Mouse (Mus musculus): ENCODE measurements around the gene Pex11g.

Pex11g gene

DNA sequence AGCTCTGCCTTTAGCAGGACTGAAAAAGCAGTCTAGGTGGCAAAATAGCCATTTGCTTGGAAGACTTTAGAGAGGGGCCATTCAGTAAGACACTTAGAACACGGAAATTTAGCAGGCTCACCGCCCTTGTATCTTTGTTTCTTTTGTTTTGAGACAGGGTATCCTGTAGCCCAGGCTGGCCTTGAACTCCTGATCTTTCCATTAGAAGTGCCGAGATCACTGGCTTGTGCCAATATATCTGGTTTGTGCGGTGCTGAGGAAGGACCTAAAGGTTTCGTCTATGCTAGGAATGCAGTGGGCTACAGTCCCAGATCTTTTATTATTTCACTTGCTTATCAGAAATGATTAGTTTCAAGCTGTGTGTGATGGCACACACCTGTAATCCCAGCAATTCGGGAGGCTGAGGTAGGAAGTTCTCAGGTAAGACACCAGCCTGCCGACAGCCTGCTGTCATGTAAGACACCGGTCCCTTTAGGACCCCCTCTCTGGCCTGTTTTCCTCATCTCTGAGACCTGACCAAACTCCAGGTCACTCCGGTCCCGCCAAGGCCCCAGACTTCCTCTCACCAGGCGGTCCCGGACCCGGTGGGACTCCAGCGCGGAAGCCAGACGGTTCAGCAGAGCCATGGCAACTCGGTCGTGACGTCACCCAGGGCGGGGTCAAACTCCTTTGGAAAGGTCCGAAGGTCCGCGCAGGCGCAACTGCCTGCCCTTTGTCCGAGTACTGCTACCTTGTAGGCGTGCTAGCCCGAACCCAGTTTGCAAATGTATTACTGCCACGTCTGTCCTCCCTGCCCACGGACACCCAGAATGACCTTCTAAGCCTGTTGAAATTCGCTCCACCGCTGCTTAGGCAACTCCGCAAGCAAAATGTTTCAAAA is at the start of gene Pex11g:
Pex11g (minus strand) TSS at position 675 of the 880 bp plus-strand sequence.
- peak; percentile 97 for DNase-seq (ENCODE audit: low read depth)

DNA sequence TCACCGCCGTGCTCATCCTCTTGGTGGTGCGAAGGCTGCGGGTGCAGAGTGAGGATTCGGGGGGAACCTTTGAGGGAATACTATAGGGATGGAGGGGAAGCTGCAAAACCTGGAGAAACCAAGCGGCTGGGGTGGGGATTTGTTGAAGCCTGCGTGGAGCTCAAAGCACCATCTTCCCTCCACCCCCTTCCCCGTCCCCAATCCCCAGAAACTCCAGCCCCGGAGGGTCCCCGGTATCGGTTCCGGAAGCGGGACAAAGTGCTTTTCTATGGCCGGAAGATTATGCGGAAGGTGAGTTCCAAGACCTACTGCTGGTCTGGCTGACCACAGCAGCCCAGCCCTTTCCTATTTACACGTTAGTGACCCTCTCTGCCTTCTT is 49.6 kb upstream of the Pex11g start:
- no peak for DNase-seq (ENCODE audit: low read depth)

DNA sequence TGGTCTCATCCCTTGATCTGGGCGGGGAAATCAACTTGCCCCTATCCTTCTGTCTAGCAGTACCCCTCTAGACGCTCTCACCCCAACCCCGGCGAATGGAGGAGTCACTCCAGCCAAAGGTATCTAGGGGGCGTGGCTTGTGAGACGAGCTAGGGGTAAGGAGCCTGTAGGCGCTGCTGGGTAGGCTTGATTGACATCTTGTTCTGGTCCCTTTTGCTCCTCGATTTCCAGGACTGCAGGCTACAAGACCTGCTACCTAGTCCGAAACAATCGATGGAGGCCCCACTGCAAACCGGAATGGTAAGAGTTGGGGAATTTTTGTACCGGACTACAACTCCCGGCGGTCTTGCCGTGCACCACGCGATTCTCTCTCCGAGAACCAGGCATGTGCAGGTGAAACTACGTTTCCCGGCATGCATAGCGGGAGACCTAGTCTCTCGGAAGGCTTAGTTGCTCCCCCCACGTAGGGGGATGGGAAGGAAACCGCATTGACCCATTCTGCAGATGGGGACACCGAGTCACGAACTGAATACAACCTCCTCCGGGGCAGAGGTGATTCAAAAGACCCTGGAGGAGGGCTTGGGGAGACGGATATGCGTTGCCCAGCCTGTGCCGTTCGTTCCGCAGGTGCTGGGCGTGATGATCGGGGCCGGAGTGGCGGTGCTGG is 49.1 kb upstream of the Pex11g start:
- peak; percentile 88 for DNase-seq (ENCODE audit: low read depth)

- DNase-seq (ENCODE audit: low read depth): no peak
These were observed 48.4 kb upstream of the Pex11g start for GRCm38 (mm10) chr8:3515771-3516417.

GRCm38 (mm10) chr8:3515260-3515671 is 47.8 kb upstream of the Pex11g start, which contains the start of gene Pnpla6:
Pnpla6 (plus strand) TSS chr8:3515384.
- DNase-seq (ENCODE audit: low read depth): no peak

DNA sequence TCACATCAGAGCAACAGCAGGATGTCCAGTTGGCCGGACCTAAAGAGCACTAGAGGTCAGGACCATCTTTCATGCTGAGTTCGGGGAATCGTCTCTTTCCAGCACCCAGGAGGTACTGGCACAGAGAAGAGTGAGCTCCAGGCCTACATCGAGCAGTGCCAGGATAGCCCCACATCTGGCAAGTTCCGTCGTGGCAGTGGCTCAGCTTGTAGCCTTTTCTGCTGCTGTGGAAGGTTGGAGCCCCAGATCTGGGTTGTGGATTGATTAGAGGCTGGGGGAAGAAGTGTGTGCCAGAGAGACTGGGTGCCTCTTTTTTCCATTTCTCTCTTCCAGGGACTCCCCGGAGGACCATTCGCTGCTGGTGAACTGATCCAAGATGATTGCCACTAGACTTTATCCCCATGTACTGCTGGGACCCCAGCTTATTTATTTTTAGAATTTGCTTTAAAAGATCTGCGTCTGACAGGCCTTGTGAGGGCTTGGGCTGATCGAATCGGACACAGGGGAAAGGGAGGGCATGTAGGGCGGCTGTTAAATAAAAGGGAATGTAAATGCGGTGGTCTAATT is 47.3 kb upstream of the Pex11g start:
- no peak for DNase-seq (ENCODE audit: low read depth)

DNA sequence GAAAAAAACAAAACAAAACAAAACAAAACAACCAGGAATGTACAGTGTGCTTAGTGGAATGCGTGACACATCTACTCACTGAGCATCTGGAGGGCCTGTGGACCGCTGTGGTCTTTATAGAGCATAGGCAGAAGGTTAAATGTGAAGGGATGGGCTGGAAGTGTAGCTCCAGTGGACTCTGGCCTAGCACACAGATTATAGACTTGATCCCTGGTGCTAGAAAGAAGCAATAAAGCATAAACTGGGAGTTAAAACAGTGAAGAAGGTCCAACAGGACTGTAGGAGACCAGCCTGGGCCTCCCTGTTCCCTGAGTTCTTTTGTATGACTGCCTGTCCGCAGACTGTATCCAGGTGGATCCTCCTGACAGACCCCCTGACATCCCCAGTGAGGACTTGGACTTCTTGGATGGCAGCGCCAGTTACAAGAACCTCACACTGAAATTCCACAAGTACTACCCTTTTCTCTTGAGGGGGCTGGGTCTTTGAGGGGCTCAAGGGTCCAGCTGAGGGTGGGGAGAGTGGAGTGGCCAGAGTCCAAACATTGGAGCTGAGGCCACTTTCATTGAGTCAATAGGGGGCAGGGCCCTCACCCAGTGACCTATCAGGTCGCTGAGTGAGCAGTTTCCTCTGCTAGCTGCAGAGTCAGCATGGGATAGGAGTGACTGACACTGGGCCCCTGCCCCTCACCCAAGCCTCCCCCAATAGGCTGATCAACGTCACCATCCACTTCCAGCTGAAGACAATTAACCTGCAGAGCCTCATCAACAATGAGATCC is 40.7 kb upstream of the Pex11g start:
- DNase-seq (ENCODE audit: low read depth): no peak

GRCm38 (mm10) chr8:3502217-3502616 is 34.7 kb upstream of the Pex11g start:
- no peak for DNase-seq (ENCODE audit: low read depth)

DNA sequence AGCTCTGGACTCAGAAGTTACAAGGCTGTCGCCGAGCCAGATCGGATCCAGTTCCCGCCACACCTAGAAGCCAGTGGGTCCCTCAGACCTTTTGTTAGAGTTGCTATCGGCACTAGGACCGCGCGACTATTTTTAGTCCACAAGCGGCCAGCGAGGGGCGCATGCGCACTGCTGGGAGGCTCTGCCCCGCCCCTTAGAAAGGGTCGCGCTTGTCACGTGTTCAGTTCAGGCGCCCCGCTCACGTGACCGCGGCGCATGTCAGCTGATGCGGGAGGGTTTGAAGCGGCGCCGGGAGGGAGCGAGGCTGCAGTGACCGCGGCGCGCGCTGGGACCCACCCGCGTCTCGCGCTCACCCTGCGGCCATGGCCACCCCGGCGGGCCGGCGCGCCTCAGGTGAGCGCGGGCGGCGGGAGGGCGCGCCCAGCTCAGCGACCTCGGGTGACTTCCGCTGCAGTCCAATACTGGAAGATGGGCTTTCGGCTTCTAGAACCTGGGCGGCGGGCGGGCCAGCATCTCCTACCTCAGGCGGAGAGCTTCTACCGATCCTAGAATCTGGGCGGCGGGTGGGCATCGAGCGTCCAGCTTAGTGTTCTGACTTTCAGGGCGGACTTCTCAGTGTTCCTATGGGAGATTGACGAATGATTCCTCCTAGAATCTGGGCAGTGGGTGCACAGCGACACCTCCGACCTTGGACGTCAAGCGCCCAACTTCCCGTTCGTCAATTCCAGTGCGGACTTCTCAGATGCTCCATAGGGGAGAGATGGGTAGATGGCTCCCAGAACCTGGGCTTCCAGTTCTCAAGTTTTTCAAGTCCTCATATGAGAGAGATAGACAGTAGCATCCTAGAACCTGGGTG is 33.0 kb upstream of the Pex11g start, which contains the start of gene Mcoln1:
Mcoln1 (plus strand) TSS at position 223 of the 856 bp plus-strand sequence.
- DNase-seq (ENCODE audit: low read depth): peak; percentile 96

GRCm38 (mm10) chr8:3499751-3500150 is 32.3 kb upstream of the Pex11g start:
- DNase-seq (ENCODE audit: low read depth): no peak

- no peak for DNase-seq (ENCODE audit: low read depth)
These were observed 31.1 kb upstream of the Pex11g start for GRCm38 (mm10) chr8:3498583-3498982.

GRCm38 (mm10) chr8:3496428-3496748 is 28.9 kb upstream of the Pex11g start:
- no peak for DNase-seq (ENCODE audit: low read depth)

DNA sequence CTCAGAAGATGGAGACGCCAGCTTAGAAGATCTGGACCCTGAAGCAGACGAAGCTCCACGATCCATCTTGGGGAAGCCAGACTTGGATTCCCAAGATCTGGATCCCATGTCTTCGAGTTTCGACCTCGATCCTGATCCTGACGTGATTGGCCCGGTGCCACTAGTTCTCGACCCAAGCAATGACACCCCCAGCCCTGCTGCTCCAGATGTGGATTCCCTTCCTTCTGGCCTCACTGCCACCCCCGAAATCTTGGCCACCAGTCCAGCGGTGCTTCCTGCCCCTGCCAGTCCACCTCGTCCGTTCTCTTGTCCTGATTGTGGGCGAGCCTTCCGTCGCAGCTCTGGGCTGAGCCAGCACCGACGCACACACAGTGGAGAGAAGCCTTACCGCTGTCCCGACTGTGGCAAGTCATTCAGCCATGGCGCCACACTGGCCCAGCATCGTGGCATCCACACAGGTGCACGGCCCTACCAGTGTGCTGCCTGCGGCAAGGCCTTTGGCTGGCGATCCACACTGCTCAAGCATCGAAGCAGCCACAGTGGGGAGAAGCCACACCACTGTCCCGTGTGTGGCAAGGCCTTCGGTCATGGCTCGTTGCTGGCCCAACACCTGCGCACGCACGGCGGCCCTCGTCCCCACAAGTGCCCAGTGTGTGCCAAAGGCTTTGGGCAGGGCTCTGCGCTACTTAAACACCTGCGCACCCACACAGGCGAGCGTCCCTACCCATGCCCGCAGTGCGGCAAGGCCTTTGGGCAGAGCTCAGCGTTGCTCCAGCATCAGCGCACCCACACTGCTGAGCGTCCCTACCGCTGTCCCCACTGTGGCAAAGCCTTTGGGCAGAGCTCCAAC is 28.3 kb upstream of the Pex11g start:
- no peak for DNase-seq (ENCODE audit: low read depth)

DNA sequence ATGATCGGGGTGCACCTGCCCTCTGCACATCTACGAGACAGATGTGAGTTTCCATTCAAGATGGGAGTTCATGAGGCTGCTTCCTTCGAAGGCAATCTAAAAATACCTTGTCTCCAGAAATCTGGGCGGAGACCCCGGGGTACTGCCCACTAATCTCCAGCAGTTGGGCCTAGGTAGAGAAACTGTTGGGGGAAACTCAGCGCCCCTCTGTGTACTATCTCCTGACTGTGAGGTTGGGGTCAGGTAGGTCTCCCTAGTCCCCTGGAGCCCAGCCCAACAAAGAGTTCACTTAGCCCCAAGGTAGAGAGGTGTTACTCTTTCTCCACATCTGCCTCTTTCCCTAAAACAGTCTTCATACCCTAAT is 26.3 kb upstream of the Pex11g start:
- DNase-seq (ENCODE audit: low read depth): no peak

GRCm38 (mm10) chr8:3492901-3493844 is 25.7 kb upstream of the Pex11g start, which contains the start of gene Zfp358:
Zfp358 (plus strand) TSS chr8:3493138.
- no peak for DNase-seq (ENCODE audit: low read depth)

GRCm38 (mm10) chr8:3485192-3485591 is 17.7 kb upstream of the Pex11g start:
- DNase-seq (ENCODE audit: low read depth): no peak

DNA sequence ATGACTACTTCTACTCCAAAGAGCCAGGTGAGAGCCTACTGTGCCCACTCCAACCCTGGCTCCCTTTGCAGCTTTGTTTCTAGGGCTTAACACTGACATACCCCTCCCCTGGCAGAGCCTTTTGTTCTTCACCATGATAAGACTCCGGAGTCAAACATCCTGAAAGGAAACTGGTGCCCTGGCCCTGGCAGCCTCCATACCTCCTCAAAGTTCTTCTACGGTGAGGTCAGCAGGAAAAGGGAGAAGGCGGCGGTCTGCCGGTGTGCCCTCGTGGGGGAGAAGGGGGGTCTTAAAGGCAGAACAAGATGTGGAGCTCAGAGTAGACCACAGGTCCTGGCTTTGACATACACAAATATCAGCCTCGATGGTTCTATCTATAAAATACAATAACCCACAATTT is 16.1 kb upstream of the Pex11g start:
- DNase-seq (ENCODE audit: low read depth): no peak

DNA sequence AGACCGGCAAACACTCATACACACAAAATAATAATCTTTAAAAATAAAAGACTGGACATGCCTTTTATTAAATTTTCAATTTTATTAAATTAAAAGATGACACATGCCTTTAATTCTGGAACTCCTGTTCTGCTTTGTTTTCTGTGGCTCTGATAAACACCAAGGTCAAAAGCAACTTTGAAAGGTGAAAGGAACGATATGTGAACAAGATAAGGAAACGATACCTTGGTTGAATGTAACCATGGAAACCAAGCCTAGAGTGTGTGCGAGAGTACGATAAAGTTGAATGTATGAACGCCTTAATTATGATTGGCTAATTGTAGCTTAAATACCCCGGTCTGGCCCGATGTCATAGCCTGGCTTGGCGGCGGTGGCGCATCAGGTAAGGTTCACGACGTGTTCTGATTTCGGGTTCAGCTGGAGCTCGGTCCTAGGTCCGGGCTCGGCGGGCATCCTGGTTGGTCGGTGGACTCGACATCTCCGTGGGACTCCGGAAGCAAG is 14.8 kb upstream of the Pex11g start:
- DNase-seq (ENCODE audit: low read depth): no peak

All from c-Kit-positive CD71-negative TER-119-negative erythroid progenitor cells, embryonic 14.5 days (primary cell).